Mouse (Mus musculus) embryonic fibroblast, embryonic 13.5 days (primary cell): ENCODE results near the gene Abcb4.

ENCODE experiments used
- CTCF ChIP-seq: IDR thresholded peaks from 2 replicates; pipeline ENCODE4 v1.5.1; 2011; ENCODE audit warnings: mild to moderate bottlenecking, control low read depth, low read length, moderate library complexity, borderline replicate concordance; ENCODE audit not compliant: insufficient read depth
- POLR2A ChIP-seq: IDR thresholded peaks from 2 replicates; pipeline ENCODE4 v1.6.1; 2011; ENCODE audit warnings: low read depth, mild to moderate bottlenecking, control low read depth, low read length, moderate library complexity

DNA sequence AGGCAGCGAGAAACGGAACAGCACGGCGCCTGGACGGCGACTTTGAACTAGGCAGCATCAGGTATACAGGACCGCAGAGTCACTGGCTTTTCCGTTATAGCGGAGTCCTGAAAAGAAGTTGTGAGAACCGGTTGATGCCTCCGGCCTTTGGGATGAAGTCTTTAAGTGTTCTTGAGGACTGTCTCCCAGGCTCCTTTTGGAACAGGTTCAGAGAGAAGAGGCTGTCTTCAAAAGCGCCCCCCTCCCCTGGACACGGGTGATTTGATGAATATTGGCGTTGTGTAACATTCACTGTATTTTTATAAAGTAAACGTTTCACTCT, 548 bp downstream of the Abcb4 start:
- no peak for TF ChIP-seq CTCF
- no peak for TF ChIP-seq POLR2A
